Mouse (Mus musculus) intestine, postnatal 0 days (tissue): ENCODE data around the gene Iqcf6. TPM values are rescaled to one million over a fixed set of nuclear protein-coding genes. Genes with fewer than 3 reads are reported as not detected.
"Not testable (repeated sequence)": the region's sequence is repeated elsewhere in the genome, so short reads cannot be mapped to it uniquely, and the experiment has no call there.

Experiments used
- ATAC-seq: fragments of 200-750 bp; cut with Nextera tagmentation; 2 replicates; pipeline ENCODE4 v1.8.0; 2017; ENCODE audit warnings: mild to moderate bottlenecking, moderate TSS enrichment, moderate library complexity
- H3K27ac ChIP-seq: fragments of 300-500 bp; sonication (generic); 2 replicates; pipeline ENCODE4 v1.5.1; 2014; ENCODE audit warnings: mild to moderate bottlenecking, low read depth, low read length, moderate library complexity
- H3K27me3 ChIP-seq: fragments of 300-500 bp; sonication (generic); replicated peaks from 2 replicates; pipeline ENCODE4 v1.6.1; 2014; ENCODE audit warnings: low read length, mixed read lengths; ENCODE audit not compliant: control insufficient read depth, insufficient read depth
- H3K36me3 ChIP-seq: fragments of 300-500 bp; sonication (generic); 2 replicates; pipeline ENCODE4 v1.6.1; 2014; ENCODE audit warnings: mild to moderate bottlenecking, moderate library complexity; ENCODE audit not compliant: control insufficient read depth, insufficient read depth
- H3K4me1 ChIP-seq: fragments of 300-500 bp; sonication (generic); replicated peaks from 2 replicates; pipeline ENCODE4 v1.6.1; 2014; ENCODE audit warnings: antibody characterized with exemption, low read length, mixed read lengths; ENCODE audit not compliant: control insufficient read depth, insufficient read depth
- H3K4me2 ChIP-seq: fragments of 300-500 bp; sonication (generic); replicated peaks from 2 replicates; pipeline ENCODE4 v1.6.1; 2014; ENCODE audit warnings: low read depth, mild to moderate bottlenecking, moderate library complexity
- H3K4me3 ChIP-seq: fragments of 300-500 bp; sonication (generic); 2 replicates; pipeline ENCODE4 v1.5.1; 2014; ENCODE audit warnings: low read depth, low read length
- H3K9ac ChIP-seq: fragments of 300-500 bp; sonication (generic); 2 replicates; pipeline ENCODE4 v1.6.1; 2014; ENCODE audit warnings: mild to moderate bottlenecking, low read depth, low read length
- H3K9me3 ChIP-seq: fragments of 300-500 bp; sonication (generic); 2 replicates; pipeline ENCODE4 v1.6.1; 2016; ENCODE audit warnings: mixed run types; ENCODE audit not compliant: control insufficient read depth
- CTCF ChIP-seq: sonication (generic); IDR thresholded peaks from 2 replicates; pipeline ENCODE4 v1.5.1; 2016; ENCODE audit warnings: low read depth, mild to moderate bottlenecking, control low read depth, antibody characterized with exemption, moderate library complexity
- WGBS: fragments of 180-500 bp; shearing (Covaris S2); extraction: QIAGEN DNeasy Blood & Tissue Kit; methylation state at CpG from one replicate; pipeline ENCODE4 v1.1.7; 2014; 5-methylcytosine and 5-hydroxymethylcytosine counted together
- polyA plus RNA-seq: library from polyadenylated mRNA; unstranded; fragments of >200 nt; fragmentation: Nextera tagmentation; extraction: Ambion mirVana; gene quantifications from 2 replicates; pipeline ENCODE4 v1.2.1, GENCODE M21; 2015

Iqcf6 gene
- polyA plus RNA-seq: not detected in 2 replicates

GRCm38 (mm10) chr9:106626282-106626681, at the start of gene Iqcf6:
Iqcf6 (plus strand) TSS chr9:106626582.
- H3K4me2 ChIP-seq: no peak within 1 kb of the TSS
- 72% methylated on average over 2 of the region's 2 CpGs for WGBS
- no peaks in the 10 kb centered on the region for H3K4me1 ChIP-seq
- TF ChIP-seq CTCF: no peak
- no peak within 1 kb of the TSS for H3K27ac ChIP-seq
- no peaks in the 10 kb centered on the region for H3K36me3 ChIP-seq
- no peaks in the 10 kb centered on the region for H3K27me3 ChIP-seq
- no peak within 1 kb of the TSS for H3K9ac ChIP-seq
- H3K9me3 ChIP-seq: no peaks in the 10 kb centered on the region
- H3K4me3 ChIP-seq: no peak within 1 kb of the TSS
- ATAC-seq: no peak

GRCm38 (mm10) chr9:106580016-106580415, 46.4 kb upstream of the Iqcf6 start:
- WGBS: 76% methylated on average over 7 of the region's 7 CpGs
- no peak overlapping the region for H3K4me2 ChIP-seq
- TF ChIP-seq CTCF: no peak
- no peak overlapping the region for H3K27ac ChIP-seq
- H3K27me3 ChIP-seq: no peaks in the 10 kb centered on the region
- H3K9ac ChIP-seq: no peak overlapping the region
- no peak overlapping the region for H3K4me3 ChIP-seq
- no peaks in the 10 kb centered on the region for H3K36me3 ChIP-seq
- no peaks in the 10 kb centered on the region for H3K9me3 ChIP-seq
- no peak for ATAC-seq
- H3K4me1 ChIP-seq: no peaks in the 10 kb centered on the region

GRCm38 (mm10) chr9:106582552-106582951, 43.8 kb upstream of the Iqcf6 start:
- no peak overlapping the region for H3K4me2 ChIP-seq
- H3K27me3 ChIP-seq: no peaks in the 10 kb centered on the region

GRCm38 (mm10) chr9:106592158-106592557, 34.2 kb upstream of the Iqcf6 start:
- no peak for TF ChIP-seq CTCF
- Histone ChIP-seq H3K27me3 (no peaks in the 10 kb centered on the region), H3K4me2 (no peak overlapping the region), H3K4me1 (no peaks in the 10 kb centered on the region), H3K36me3 (no peaks in the 10 kb centered on the region), H3K27ac (no peak overlapping the region), H3K9ac (no peak overlapping the region), H3K9me3 (no peaks in the 10 kb centered on the region), H3K4me3 (no peak overlapping the region)
- WGBS: 93% methylated on average over 5 of the region's 5 CpGs
- no peak for ATAC-seq

More at GRCm38 (mm10) chr9:106582552-106582951, 43.8 kb upstream of the Iqcf6 start:
- H3K27ac ChIP-seq: no peak overlapping the region
- no peak overlapping the region for H3K9ac ChIP-seq
- H3K4me1 ChIP-seq: no peaks in the 10 kb centered on the region
- no peaks in the 10 kb centered on the region for H3K9me3 ChIP-seq
- ATAC-seq: no peak
- WGBS: 79% methylated on average over 1 of the region's 1 CpGs
- TF ChIP-seq CTCF: no peak
- H3K36me3 ChIP-seq: no peaks in the 10 kb centered on the region
- H3K4me3 ChIP-seq: no peak overlapping the region

GRCm38 (mm10) chr9:106595402-106595801, 31.0 kb upstream of the Iqcf6 start:
- not testable (repeated sequence) for H3K4me2 ChIP-seq, H3K9ac ChIP-seq, H3K36me3 ChIP-seq, ATAC-seq, H3K9me3 ChIP-seq, H3K27ac ChIP-seq, H3K4me1 ChIP-seq, H3K4me3 ChIP-seq, H3K27me3 ChIP-seq
- 11% methylated on average over 4 of the region's 4 CpGs for WGBS

- H3K27ac ChIP-seq: no peak overlapping the region
- no peaks in the 10 kb centered on the region for H3K9me3 ChIP-seq
- no peak overlapping the region for H3K4me2 ChIP-seq
- TF ChIP-seq CTCF: no peak
- H3K4me3 ChIP-seq: no peak overlapping the region
- WGBS: 64% methylated on average over 7 of the region's 7 CpGs
- H3K27me3 ChIP-seq: no peaks in the 10 kb centered on the region
- ATAC-seq: no peak
- H3K4me1 ChIP-seq: no peaks in the 10 kb centered on the region
- H3K36me3 ChIP-seq: no peaks in the 10 kb centered on the region
- no peak overlapping the region for H3K9ac ChIP-seq
Observed at GRCm38 (mm10) chr9:106595836-106596235, 30.5 kb upstream of the Iqcf6 start.

- Histone ChIP-seq H3K4me3 (no peak overlapping the region), H3K27me3 (no peaks in the 10 kb centered on the region), H3K9me3 (no peaks in the 10 kb centered on the region), H3K27ac (no peak overlapping the region), H3K4me2 (no peak overlapping the region), H3K4me1 (no peaks in the 10 kb centered on the region), H3K36me3 (no peaks in the 10 kb centered on the region), H3K9ac (no peak overlapping the region)
- WGBS: 38% methylated on average over 7 of the region's 7 CpGs
- no peak for ATAC-seq
- TF ChIP-seq CTCF: no peak
Observed at GRCm38 (mm10) chr9:106598466-106598865, 27.9 kb upstream of the Iqcf6 start.
